Mouse (Mus musculus): ENCODE measurements around the gene Arhgef39. TPM values are rescaled to one million over a fixed set of nuclear protein-coding genes. Genes with fewer than 3 reads are reported as not detected.

Gene Arhgef39
- polyA plus RNA-seq (2015; fragmentation: Nextera tagmentation; extraction: Ambion mirVana) = 10.0 and 10.4 TPM in 2 replicates

GRCm38 (mm10) chr4:43499407-43500333 lies at the start of gene Arhgef39:
Gene Arhgef39, minus strand, starts transcription at chr4:43499695.
- H3K4me1 ChIP-seq (replicated peaks) = peaks cover 29% of the 10 kb centered on the region
- H3K27ac ChIP-seq (replicated peaks) = no peak within 1 kb of the TSS
- peak within 1 kb of the TSS; percentile 52 for H3K4me3 ChIP-seq
- peak within 1 kb of the TSS; percentile 84 for H3K4me2 ChIP-seq
- peak; percentile 85 for ATAC-seq (ENCODE audit: low read depth)
- H3K9ac ChIP-seq = peak within 1 kb of the TSS; percentile 61
- no peaks in the 10 kb centered on the region for H3K27me3 ChIP-seq
- H3K36me3 ChIP-seq = peaks cover 8% of the 10 kb centered on the region; the same call in 1 of the 2 replicates
- WGBS = 7% methylated on average over 50 of the region's 50 CpGs
- no peaks in the 10 kb centered on the region for H3K9me3 ChIP-seq

- no peaks in the 10 kb centered on the region for H3K9me3 ChIP-seq
- no peak for ATAC-seq (ENCODE audit: low read depth)
Measured at GRCm38 (mm10) chr4:43549055-43549454, 49.6 kb upstream of the Arhgef39 start.

GRCm38 (mm10) chr4:43547160-43547559 lies 47.7 kb upstream of the Arhgef39 start:
- H3K4me3 ChIP-seq = no peak overlapping the region
- WGBS = 94% methylated on average over 8 of the region's 8 CpGs
- H3K4me1 ChIP-seq (replicated peaks) = no peaks in the 10 kb centered on the region
- H3K27me3 ChIP-seq = no peaks in the 10 kb centered on the region
- no peak overlapping the region for H3K27ac ChIP-seq (replicated peaks)
- H3K9me3 ChIP-seq = no peaks in the 10 kb centered on the region
- no peak for ATAC-seq (ENCODE audit: low read depth)
- H3K36me3 ChIP-seq = peaks cover 99% of the 10 kb centered on the region
- no peak overlapping the region for H3K4me2 ChIP-seq
- H3K9ac ChIP-seq = no peak overlapping the region

More at GRCm38 (mm10) chr4:43549055-43549454, 49.6 kb upstream of the Arhgef39 start:
- no peak overlapping the region for H3K4me2 ChIP-seq
- no peaks in the 10 kb centered on the region for H3K4me1 ChIP-seq (replicated peaks)
- 93% methylated on average over 12 of the region's 12 CpGs for WGBS
- H3K9ac ChIP-seq = no peak overlapping the region
- no peak overlapping the region for H3K4me3 ChIP-seq
- H3K27ac ChIP-seq (replicated peaks) = no peak overlapping the region
- no peaks in the 10 kb centered on the region for H3K27me3 ChIP-seq
- peaks cover 99% of the 10 kb centered on the region for H3K36me3 ChIP-seq

- H3K36me3 ChIP-seq = peaks cover 99% of the 10 kb centered on the region
- no peaks in the 10 kb centered on the region for H3K27me3 ChIP-seq
- no peak overlapping the region for H3K9ac ChIP-seq
- no peaks in the 10 kb centered on the region for H3K4me1 ChIP-seq (replicated peaks)
- no peak overlapping the region for H3K27ac ChIP-seq (replicated peaks)
- ATAC-seq (ENCODE audit: low read depth) = no peak
- H3K9me3 ChIP-seq = no peaks in the 10 kb centered on the region
- no peak overlapping the region for H3K4me3 ChIP-seq
- WGBS = 92% methylated on average over 12 of the region's 12 CpGs
- no peak overlapping the region for H3K4me2 ChIP-seq
Measured at GRCm38 (mm10) chr4:43546375-43547047, 47.0 kb upstream of the Arhgef39 start.

GRCm38 (mm10) chr4:43542044-43542443 lies 42.5 kb upstream of the Arhgef39 start:
- Histone ChIP-seq H3K4me2 (no peak overlapping the region), H3K9me3 (no peaks in the 10 kb centered on the region), H3K9ac (no peak overlapping the region), H3K4me3 (no peak overlapping the region), H3K4me1 (replicated peaks) (no peaks in the 10 kb centered on the region), H3K27ac (replicated peaks) (no peak overlapping the region), H3K36me3 (peaks cover 99% of the 10 kb centered on the region), H3K27me3 (no peaks in the 10 kb centered on the region)
- 70% methylated on average over 3 of the region's 3 CpGs for WGBS
- no peak for ATAC-seq (ENCODE audit: low read depth)

- no peaks in the 10 kb centered on the region for H3K27me3 ChIP-seq
- no peak overlapping the region for H3K4me2 ChIP-seq
- WGBS = 96% methylated on average over 9 of the region's 9 CpGs
- no peaks in the 10 kb centered on the region for H3K4me1 ChIP-seq (replicated peaks)
- H3K9ac ChIP-seq = no peak overlapping the region
- no peaks in the 10 kb centered on the region for H3K9me3 ChIP-seq
- H3K27ac ChIP-seq (replicated peaks) = no peak overlapping the region
- peaks cover 99% of the 10 kb centered on the region for H3K36me3 ChIP-seq
- no peak for ATAC-seq (ENCODE audit: low read depth)
- H3K4me3 ChIP-seq = no peak overlapping the region
Measured at GRCm38 (mm10) chr4:43536031-43536430, 36.5 kb upstream of the Arhgef39 start.

- Histone ChIP-seq H3K4me3 (no peak overlapping the region), H3K9me3 (no peaks in the 10 kb centered on the region), H3K36me3 (peaks cover 97% of the 10 kb centered on the region), H3K4me2 (no peak overlapping the region), H3K27me3 (no peaks in the 10 kb centered on the region), H3K27ac (replicated peaks) (no peak overlapping the region), H3K9ac (no peak overlapping the region), H3K4me1 (replicated peaks) (no peaks in the 10 kb centered on the region)
- 94% methylated on average over 8 of the region's 8 CpGs for WGBS
- ATAC-seq (ENCODE audit: low read depth) = no peak
Measured at GRCm38 (mm10) chr4:43535628-43536027, 36.1 kb upstream of the Arhgef39 start.

- Histone ChIP-seq H3K9ac (no peak overlapping the region), H3K27me3 (no peaks in the 10 kb centered on the region), H3K4me3 (no peak overlapping the region), H3K36me3 (peaks cover 73% of the 10 kb centered on the region), H3K9me3 (no peaks in the 10 kb centered on the region), H3K4me2 (no peak overlapping the region), H3K27ac (replicated peaks) (no peak overlapping the region), H3K4me1 (replicated peaks) (peaks cover 6% of the 10 kb centered on the region)
- 92% methylated on average over 9 of the region's 9 CpGs for WGBS
- ATAC-seq (ENCODE audit: low read depth) = no peak
Measured at GRCm38 (mm10) chr4:43533270-43533669, 33.8 kb upstream of the Arhgef39 start.

GRCm38 (mm10) chr4:43530581-43530980 lies 31.1 kb upstream of the Arhgef39 start:
- no peak for ATAC-seq (ENCODE audit: low read depth)
- WGBS = 28% methylated on average over 7 of the region's 7 CpGs

GRCm38 (mm10) chr4:43530081-43530501 lies 30.6 kb upstream of the Arhgef39 start:
- Histone ChIP-seq H3K27ac (replicated peaks) (peak overlapping the region; percentile 38; the same call in 1 of the 2 replicates), H3K27me3 (peaks cover 22% of the 10 kb centered on the region)
- 0 out of 2 replicates have a peak, but pooled peaks have one; percentile 29 for ATAC-seq (ENCODE audit: low read depth)

More at GRCm38 (mm10) chr4:43530581-43530980, 31.1 kb upstream of the Arhgef39 start:
- Histone ChIP-seq H3K9me3 (no peaks in the 10 kb centered on the region), H3K4me2 (no peak overlapping the region), H3K27ac (replicated peaks) (0 out of 2 replicates have a peak overlapping the region, but pooled peaks have one; percentile 38), H3K36me3 (peaks cover 47% of the 10 kb centered on the region), H3K27me3 (peaks cover 17% of the 10 kb centered on the region), H3K9ac (no peak overlapping the region), H3K4me3 (no peak overlapping the region), H3K4me1 (replicated peaks) (peaks cover 6% of the 10 kb centered on the region)

GRCm38 (mm10) chr4:43528487-43528886 lies 29.0 kb upstream of the Arhgef39 start:
- peaks cover 27% of the 10 kb centered on the region for H3K36me3 ChIP-seq
- H3K27ac ChIP-seq (replicated peaks) = no peak overlapping the region
- H3K4me1 ChIP-seq (replicated peaks) = peaks cover 20% of the 10 kb centered on the region
- no peaks in the 10 kb centered on the region for H3K9me3 ChIP-seq
- no peak overlapping the region for H3K4me2 ChIP-seq
- H3K4me3 ChIP-seq = no peak overlapping the region
- H3K27me3 ChIP-seq = peaks cover 37% of the 10 kb centered on the region
- ATAC-seq (ENCODE audit: low read depth) = no peak
- WGBS = 79% methylated on average over 9 of the region's 9 CpGs
- H3K9ac ChIP-seq = no peak overlapping the region

More at GRCm38 (mm10) chr4:43530081-43530501, 30.6 kb upstream of the Arhgef39 start:
- WGBS = 59% methylated on average over 8 of the region's 8 CpGs
- no peak overlapping the region for H3K4me3 ChIP-seq
- no peak overlapping the region for H3K4me2 ChIP-seq
- no peaks in the 10 kb centered on the region for H3K9me3 ChIP-seq
- peaks cover 6% of the 10 kb centered on the region for H3K4me1 ChIP-seq (replicated peaks)
- peaks cover 43% of the 10 kb centered on the region for H3K36me3 ChIP-seq
- no peak overlapping the region for H3K9ac ChIP-seq

GRCm38 (mm10) chr4:43527880-43528279 lies 28.4 kb upstream of the Arhgef39 start:
- H3K4me1 ChIP-seq (replicated peaks) = peaks cover 26% of the 10 kb centered on the region
- H3K9me3 ChIP-seq = no peaks in the 10 kb centered on the region
- no peak overlapping the region for H3K9ac ChIP-seq
- no peak for ATAC-seq (ENCODE audit: low read depth)
- H3K36me3 ChIP-seq = peaks cover 20% of the 10 kb centered on the region
- no peak overlapping the region for H3K27ac ChIP-seq (replicated peaks)
- no peak overlapping the region for H3K4me2 ChIP-seq
- peaks cover 43% of the 10 kb centered on the region for H3K27me3 ChIP-seq
- WGBS = 69% methylated on average over 5 of the region's 5 CpGs
- no peak overlapping the region for H3K4me3 ChIP-seq

Data from neural tube, embryonic 13.5 days (tissue).